Mouse (Mus musculus) mature B cell (primary cell): ENCODE data around the gene Phactr1.

ENCODE experiments used
- in situ Hi-C: fragments of 300-500 bp; cut with MboI; formaldehyde crosslinking; loops from 2 replicates; pipeline ENCODE4 v1.14.3; 2019

Gene Phactr1

DNA sequence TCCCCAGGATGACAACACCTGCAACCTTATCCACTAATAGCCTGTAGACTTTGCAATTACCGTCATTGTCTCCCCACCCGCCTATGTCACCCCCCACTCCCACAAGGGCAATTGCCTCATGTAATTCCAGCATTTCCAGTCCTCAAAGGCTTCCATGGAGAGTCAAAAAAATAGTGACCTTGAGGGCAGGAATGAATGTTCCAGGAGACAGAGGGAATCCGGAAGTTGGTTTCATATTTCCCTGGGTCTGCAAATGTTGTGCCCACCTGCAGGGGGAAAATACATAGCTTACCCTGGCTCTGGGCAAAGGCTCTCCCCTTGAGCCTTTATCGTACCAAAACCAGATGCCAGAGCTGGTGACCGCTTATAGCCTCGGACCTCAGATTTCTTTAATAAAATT is 449.7 kb downstream of the Phactr1 start:
- in situ Hi-C loops, result no loop called here

GRCm38 (mm10) chr13:43131741-43132191 is 451.3 kb downstream of the Phactr1 start:
- in situ Hi-C loops, result no loop called here

DNA sequence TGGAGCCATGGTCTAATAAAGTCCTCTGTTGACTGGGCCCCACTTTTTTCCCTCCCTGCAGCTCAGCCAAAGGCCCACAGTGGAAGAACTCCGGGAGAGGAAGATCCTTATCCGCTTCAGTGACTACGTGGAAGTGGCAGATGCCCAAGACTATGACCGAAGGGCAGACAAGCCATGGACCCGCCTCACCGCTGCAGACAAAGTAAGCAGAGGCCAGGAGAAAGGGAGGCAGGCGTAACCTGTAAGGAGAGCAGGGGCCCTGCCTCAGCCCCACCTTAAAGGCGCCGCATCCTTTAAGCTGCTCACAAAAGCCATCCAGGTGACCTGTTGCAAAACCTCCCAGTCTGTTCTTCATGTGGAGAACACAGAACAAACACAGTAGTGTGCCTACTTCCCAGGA is 452.4 kb downstream of the Phactr1 start:
- in situ Hi-C loops, result no loop called here

GRCm38 (mm10) chr13:43133400-43133799 is 453.0 kb downstream of the Phactr1 start:
- in situ Hi-C loops, result no loop called here

DNA sequence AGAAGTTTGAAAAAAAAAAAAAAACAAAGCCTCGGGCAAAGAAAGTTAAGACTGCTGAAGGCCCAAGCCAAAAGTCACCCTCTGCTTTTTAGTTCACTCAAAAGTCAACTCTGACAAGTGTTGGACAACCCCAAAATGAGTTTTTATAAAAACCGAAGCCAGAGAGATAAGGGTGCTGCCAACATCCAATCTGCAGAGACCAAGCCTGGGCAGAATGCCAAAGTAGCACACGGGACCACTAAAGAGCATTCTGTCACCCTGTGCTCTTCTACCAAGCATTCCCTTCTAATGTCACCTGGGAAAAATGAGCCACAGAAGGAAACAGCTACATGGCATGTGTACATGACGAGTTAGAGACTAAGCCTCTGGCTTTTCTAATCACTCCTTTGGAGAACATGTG is 454.0 kb downstream of the Phactr1 start:
- in situ Hi-C loops, result no loop called here

DNA sequence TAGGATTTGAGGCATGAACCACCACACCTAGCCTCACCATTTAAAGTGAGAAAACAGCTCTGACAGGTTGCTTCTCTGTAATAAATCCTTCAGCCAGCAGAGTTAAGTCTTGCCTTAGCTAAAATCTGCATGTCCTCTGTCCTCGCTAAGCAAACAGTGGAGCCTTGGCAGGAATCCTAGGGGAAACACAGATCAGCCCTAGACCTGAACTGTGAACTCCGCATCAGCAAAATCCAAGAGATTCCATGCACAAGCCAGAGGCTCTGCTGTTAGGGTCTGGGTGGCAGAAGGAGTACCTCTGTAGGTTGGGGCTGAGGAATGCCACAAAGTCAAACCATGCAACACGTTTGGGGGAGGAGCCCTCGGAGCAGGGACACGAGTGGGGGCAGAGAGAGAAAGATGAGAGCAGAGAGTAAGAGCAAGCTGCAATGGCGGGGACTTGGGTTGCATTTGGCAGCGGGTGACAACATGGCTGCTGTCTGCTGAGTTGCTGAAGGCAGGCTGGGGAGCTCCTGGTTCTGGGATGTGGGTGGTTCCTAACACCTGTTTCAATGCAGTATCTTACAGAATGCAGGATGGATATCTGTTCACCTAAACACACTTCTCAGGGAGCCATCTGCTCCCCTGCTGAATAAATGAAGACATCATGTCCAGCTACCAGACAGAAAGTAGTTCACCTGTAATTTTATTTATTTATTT is 464.4 kb downstream of the Phactr1 start:
- in situ Hi-C loops, result no loop called here

DNA sequence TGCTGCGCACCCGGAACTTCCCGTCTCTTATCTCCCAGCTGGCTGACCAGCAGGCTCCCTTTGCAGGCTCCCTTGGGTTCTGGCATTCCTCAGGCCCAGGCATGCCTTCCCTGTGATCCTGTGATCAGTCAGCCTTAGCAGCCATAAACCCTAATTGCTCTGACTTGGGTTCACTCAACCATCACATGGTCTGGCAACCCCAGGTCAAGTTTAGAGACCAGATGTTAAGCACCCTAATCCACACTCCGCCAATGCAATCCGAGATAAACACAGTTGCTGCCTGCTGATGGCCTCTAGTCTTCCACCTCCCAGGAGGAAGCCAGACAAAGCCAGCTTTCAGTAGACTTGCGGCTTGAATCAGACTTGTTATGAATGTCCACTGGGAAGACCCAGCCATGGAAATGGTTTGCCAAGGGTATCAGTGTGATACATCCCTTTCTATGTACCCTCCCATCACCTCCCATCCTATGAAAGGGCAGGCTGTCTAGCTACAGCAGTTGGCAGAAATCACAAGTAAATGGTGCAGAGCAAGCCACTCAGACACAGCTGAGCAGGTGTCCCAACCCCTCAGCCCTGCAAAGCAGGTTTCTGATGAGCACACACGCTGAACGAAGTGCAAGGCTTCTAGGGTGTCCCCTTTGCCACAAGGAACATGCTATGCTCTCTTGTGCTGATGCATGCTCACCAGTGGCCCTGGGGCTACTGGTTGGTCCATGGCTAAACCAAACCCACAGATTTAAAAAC is 466.3 kb downstream of the Phactr1 start:
- in situ Hi-C loops, result no loop called here

GRCm38 (mm10) chr13:43148692-43149091 is 468.3 kb downstream of the Phactr1 start:
- in situ Hi-C loops, result no loop called here

- in situ Hi-C loops, result no loop called here
These were observed 469.2 kb downstream of the Phactr1 start for GRCm38 (mm10) chr13:43149661-43150060.

DNA sequence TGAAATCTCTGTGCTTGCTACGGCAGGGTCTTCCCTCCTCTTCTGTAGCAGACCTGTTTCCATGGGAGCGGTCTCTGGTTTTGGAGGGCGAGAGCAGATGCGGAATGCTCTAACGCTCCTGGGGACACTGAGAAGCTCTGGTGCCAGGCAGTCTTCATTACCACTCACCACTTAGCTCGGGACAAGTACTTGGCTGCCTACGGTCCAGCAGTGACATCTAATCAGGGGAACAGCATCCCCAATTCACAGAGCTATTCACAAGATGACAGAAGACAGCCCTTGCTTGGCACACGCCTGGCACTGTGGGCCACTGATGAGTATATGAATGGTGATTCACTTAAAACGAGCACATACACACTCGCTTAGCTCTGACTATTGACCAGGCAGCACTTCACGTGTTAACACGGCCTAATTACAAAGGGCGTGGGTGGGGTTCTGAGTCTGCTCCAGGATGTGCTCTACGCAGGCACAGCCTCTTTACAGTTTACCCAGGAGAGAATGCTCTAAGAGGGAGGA is 471.6 kb downstream of the Phactr1 start:
- in situ Hi-C loops, result no loop called here

GRCm38 (mm10) chr13:43157370-43157769 is 476.9 kb downstream of the Phactr1 start:
- in situ Hi-C loops, result no loop called here

DNA sequence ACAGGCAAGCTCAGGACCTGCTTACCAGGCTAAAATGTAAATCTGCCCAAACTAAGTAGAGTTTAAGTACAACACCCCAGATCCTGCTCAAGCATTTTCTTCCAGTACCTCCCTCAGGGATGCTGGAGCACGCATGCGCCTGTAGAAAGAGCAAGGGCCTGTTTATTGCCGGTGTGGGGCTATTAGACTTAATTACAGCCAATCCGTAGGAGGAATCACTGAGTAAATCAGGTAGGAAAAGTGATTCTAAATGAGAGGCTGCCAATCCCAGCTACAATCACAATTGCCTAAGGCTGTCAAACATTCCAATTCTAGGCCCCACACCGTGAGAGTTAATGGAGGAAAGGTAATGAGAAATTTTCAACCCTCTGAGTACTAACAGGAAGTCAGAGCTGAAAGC is 477.9 kb downstream of the Phactr1 start:
- in situ Hi-C loops, result no loop called here

GRCm38 (mm10) chr13:43159429-43159828 is 479.0 kb downstream of the Phactr1 start:
- in situ Hi-C loops, result no loop called here

DNA sequence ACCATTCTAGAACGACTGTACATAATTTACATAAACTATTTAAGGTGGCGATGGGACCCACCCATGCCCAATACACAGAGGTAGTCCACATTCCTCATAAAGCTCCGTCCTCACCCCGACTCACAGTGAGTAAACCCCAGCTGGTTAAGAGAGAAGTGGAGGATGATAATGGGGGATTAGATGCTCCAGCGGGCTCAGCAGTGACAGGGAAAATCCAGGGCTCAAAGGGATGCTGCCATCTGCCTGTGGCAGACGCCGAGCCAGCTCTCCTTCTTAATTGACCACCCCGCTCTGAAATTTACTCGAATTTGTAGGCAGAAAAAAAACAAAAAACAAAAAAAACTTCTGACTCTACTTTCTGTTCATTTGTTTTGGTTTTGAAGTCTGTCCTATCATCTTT is 487.3 kb downstream of the Phactr1 start:
- in situ Hi-C loops, result no loop called here

DNA sequence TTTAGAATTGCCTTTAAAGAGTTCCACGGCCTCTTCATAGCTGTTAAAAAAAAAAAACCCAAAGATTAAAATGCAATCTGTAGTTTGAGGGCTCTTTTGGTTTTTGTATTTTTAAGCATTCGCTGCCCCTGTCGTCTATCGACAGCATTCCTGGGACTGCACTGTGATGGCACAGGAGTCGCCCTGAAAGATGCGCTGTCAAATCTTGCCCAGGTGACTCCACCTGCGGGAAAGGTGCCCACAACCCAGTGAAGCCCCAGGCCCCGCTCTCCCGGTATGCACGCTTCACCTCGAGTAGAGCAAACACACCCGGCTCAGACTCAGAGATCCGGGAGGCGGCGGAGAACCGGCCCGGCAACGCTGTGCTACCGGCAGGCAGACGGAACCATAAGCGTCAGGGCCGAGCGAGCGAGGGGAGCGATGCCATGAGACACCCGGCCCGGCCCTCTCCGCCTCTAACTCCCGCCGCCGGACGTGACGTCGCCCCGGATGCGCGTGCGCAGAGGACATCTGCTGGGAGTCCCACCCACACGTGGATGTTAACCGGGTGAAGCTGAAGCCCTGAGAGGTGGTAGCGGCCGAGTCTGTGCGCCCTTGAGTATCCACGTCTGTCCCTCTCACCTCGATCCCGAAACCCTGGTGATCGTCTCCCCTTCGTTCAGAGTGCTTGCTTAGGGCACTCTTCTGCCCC is 490.7 kb downstream of the Phactr1 start, which contains the start of gene Tbc1d7:
Gene Tbc1d7, minus strand, starts transcription at position 482 of the 691 bp plus-strand sequence.
- in situ Hi-C loops, result no loop called here

DNA sequence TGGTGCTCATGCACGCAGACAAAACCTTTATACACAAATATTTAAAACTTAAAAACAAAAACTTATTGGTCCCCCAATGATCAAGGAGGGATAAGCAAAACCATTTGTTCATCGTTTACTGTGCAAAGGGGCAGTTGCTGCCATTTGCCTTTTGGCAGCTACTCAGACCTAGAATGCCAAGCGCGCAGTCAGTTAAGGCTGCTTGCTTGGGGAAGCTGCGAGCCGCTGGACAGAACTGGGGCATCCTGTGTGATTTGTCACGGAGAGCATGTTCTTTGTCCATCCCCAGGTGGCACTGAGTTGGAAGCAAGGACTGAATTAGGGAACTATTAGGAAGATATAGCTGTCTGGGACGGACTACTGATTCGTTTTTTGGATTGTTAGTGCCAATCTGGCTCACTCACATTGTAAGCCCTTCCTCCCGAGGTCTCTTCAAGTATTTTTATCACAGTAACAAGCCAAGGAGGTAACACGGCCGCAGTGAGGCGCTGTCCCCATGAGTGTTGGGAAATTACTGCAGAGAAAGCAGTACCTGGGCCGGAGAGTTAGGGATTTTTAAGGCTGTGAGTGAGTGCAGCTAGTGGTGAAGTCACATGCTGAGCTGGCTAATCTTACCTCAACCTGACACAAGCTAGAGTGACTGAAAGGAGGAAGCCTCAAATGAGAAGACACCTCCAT is 491.8 kb downstream of the Phactr1 start:
- in situ Hi-C loops, result no loop called here

DNA sequence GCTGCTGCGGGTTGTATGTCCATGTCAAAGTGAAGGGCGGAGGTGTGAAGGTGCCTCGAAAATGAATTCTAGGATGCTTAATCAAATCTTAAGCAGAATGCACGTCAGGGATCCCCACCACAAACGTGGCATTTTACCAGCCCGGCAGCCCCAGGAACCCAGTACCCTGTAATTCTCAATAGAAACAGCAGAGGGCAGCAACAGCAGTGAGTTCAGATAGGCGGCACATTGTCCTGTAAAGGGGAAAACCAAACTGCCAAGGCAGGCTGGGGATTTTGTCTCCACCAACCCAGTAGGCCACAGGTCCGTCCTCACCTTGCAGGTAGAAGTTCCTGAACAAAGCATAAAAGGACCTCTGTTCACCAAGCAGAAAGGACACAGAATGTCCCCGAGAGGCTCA is 492.8 kb downstream of the Phactr1 start:
- in situ Hi-C loops, result no loop called here

GRCm38 (mm10) chr13:43176676-43177075 is 496.3 kb downstream of the Phactr1 start:
- in situ Hi-C loops, result no loop called here

DNA sequence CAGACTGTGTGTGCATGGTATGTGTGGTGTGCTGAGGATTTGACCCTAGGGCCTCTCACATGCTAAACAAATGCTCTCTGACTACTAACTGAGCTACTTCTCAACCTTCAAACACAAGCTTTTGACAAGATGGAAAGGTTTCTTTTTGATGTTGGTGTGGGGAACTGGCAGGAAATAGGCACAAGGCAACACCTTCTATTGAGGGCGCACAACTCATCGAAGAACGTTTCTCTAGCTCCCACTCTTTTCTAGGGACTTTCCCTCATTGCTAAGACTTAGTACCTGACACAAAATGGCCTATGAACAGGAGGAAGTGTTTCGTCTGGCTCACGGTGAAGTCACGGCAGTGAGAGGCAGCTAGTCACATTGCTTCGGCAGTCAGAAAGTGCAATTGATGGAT is 496.9 kb downstream of the Phactr1 start:
- in situ Hi-C loops, result no loop called here

DNA sequence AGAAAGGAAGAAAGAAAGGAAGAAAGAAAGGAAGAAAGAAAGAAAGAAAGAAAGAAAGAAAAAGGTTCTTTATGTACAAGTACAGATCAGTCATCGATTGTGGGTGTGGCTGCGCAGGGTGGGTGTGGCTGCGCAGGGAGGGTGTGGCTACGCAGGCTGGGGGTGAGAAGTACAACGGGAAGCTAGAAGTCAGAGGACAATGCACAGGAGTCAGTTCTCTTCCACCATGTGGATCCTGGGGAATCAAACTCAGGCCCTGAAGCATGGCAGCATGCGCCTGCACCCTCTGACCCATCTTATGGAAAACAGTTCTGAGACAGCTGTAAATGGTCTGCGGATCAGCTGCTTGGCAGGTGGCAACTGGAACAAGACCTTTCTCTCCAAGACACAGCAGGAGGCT is 500.7 kb downstream of the Phactr1 start:
- in situ Hi-C loops, result no loop called here

DNA sequence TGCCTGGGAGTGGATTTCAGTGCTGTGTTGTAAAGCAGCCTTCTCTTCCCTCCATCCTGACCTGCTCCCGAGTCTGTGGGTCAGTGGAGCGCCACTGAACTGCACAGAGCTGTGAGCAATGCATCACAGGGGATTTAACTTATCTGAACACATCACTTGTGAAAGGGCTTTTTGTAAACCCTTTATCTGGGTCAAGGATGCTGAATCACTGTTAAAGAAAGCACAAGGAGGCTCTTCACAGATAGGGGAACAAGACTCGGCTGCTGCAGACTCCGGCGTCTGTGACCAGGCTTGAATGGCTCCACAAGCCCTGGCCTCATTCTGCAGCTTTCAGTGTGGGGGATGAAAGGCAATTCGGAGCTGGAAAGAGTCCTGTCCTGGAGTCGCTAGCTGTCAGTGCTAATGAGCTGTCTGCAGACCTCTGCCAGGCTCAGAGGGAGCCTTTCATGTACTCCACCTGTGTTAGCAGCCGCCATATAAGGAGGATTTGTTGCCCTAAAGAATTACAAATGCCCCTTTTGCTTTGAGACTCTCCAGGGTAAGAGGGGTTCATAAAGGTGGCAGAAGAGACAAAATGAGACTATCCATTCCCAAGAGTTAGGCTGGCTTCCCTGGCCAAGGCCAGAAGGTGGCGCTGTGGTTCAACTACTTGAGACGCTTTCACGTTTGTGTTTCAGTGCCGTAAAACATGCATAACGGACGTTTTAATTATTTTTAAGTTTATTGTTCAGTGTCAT is 502.2 kb downstream of the Phactr1 start:
- in situ Hi-C loops, result no loop called here
